Mouse (Mus musculus) cerebellum, postnatal 36 days (tissue): ENCODE results near the gene Chrd.

Experiments
- DNase-seq, 2 experiments: peaks; one replicate each; pipeline ENCODE4 v3.0.0; 2021 to 2022; ENCODE audit warnings: mixed read lengths in 2 of 2

The Chrd gene

GRCm38 (mm10) chr16:20732925-20733730, at the start of gene Chrd:
Chrd (plus strand) TSS chr16:20733127.
- peak; percentile 66 to 78 for DNase-seq

- DNase-seq: no peak
Measured at GRCm38 (mm10) chr16:20690774-20691173, 42.2 kb upstream of the Chrd start.

GRCm38 (mm10) chr16:20691617-20692016, 41.3 kb upstream of the Chrd start:
- no peak for DNase-seq

DNA sequence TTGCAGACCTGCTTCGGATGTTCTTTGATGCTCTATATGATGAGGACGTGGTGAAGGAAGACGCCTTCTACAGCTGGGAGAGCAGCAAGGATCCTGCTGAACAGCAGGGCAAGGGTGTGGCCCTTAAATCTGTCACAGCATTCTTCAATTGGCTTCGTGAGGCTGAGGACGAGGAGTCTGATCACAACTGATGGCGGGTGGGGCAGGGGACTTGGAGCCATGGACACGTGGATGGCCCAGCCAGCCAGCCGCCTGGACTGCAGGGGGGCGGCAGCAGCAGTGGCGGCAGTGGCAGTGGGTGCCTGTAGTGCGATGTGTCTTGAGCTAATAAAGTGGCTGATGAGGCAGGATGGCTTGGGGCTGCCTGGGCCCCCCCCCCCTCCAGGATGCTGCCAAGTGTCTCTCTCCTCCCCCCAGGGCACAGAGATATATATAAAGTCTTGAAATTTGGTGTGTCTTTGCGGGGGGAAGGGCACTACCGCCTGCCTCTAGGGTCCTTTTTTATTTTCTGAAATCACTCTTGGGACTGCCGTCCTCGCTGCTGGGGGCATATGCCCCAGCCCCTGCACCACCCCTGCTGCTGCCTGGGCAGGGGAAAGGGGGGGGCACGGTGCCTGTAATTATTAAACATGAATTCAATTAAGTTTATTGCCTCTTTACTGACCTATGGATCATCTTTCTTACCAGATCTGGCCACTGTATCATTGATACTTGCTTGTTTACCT, 40.5 kb upstream of the Chrd start:
- DNase-seq: peak in 1 of 2 experiments; percentile 21

DNA sequence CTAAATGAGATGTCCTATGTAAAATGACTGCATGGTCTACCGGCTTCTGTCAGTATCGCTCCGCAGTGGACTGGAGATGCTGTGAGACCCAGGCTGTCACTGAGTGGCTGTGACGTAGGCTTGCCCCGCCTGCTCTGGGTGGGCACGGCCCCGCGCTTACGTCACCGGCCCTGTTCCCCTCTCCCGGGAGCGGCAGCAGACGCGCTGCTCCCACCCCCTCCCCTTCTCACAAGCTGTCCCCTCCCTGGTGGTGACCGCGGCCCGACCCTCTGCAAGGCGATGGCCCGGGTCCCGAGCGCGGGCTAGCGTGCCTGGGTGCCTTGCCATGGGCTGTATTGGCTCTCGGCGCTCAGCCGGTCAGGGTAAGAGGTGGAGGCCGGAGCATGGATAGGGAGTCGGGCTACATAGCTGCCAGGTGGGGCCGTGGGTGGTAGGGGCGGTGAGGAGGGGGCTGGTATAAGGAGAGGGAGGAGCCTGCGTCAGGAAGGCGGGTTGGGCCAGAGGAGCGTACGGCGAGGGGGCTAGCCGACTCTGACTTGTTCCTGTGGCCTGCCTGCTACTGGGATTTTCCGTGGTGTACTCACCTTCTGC, 39.7 kb upstream of the Chrd start, which contains the start of gene Fam131a:
Gene Fam131a (plus strand): TSS at position 131 of the 591 bp plus-strand sequence.
- peak; percentile 92 to 94 for DNase-seq

DNA sequence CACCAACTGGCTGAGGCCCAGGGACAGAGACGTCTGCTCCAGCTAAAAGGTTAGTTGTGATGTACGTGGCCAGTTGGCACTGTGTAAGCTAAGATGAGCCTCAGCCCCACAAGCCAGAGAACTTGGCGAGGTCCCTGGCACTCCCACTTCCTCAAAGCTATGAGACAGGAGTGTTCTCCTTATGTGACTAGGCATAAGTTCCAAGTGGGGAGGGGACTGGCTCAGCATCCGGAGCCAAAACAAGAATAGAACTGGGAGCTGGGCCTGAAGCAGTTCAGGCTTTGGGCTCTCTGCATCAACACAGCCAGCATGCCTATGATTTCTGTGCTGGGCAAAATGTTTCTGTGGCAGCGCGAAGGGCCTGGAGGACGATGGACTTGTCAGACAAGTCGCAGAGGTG, 38.1 kb upstream of the Chrd start:
- peak; percentile 50 to 66 for DNase-seq

GRCm38 (mm10) chr16:20695622-20696323, 37.2 kb upstream of the Chrd start:
- DNase-seq: peak; percentile 89 to 94

- no peak for DNase-seq
Measured at GRCm38 (mm10) chr16:20699266-20699665, 33.7 kb upstream of the Chrd start.

GRCm38 (mm10) chr16:20700036-20700435, 32.9 kb upstream of the Chrd start:
- DNase-seq: peak; percentile 69 to 70

DNA sequence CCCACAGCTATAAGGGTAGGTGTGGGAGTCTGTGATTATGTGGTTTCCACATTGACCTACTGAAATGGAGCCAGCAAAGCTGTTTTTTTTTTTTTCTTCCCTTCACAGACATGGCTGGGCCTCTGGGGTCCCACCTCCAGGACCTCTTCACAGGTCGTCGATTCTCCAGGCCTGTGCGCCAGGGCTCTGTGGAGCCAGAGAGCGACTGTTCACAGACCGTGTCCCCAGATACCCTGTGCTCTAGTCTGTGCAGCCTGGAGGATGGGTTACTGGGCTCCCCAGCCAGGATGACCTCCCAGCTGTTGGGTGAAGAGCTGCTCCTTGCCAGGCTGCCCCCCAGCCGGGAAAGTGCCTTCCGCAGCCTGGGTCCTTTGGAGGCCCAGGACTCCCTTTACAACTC, 31.6 kb upstream of the Chrd start:
- DNase-seq: no peak

GRCm38 (mm10) chr16:20701729-20702521, 31.0 kb upstream of the Chrd start:
- DNase-seq: no peak

- peak; percentile 58 to 65 for DNase-seq
Measured at GRCm38 (mm10) chr16:20702522-20702893, 30.4 kb upstream of the Chrd start.

- DNase-seq: no peak
Measured at GRCm38 (mm10) chr16:20703071-20703470, 29.9 kb upstream of the Chrd start.

GRCm38 (mm10) chr16:20703699-20704400, 29.1 kb upstream of the Chrd start:
- no peak for DNase-seq

DNA sequence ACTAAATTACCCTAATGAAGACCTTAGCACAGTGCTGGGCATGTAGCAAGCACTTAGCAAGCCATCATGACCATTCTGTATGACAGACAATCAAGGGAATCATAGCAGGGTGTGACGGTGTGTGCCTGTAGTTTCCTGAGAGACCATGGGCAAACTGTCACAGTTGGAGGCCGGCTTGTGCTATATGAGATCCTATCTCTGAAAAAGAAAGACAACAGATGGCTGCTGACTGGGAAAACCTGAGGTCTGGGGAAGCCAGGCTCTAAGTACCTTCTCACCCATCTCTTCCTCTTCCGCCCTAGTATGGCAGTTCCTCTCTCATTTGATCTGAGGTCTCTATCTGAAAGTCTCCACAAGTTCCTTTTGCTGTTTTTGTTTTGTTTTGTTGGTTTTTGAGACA, 27.1 kb upstream of the Chrd start:
- DNase-seq: peak in 1 of 2 experiments; percentile 52

DNA sequence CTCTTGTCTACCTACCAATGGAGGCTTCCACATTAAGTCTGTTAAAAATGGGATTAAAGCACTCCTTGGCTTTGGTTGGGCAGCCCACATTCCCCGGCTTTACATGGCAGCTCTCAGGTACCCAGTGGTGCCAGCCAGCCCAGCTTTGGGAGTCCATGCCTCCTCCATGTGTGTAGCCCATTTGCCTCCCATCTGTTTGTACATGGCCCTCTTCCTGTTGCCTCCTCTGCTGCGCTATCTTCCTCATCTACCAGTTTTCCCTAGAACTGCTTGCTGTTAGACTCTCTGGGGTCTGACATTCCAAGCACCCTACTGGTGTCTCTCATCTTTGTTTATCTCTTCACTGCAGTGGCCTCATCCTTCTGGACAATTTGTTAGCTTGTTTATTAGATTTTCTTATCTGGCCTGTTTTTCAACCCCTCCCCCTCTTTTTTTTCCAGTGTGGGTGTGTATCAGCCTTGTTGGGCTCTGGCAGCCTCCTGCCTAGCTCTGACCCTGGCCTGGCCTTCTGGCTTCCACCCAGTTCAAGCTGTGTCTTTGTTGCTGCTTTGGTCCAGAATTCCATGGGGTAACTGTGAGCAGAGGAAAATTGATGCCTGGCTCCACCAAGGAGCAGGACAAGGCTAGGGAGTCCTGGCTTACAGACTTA, 26.4 kb upstream of the Chrd start:
- DNase-seq: peak in 1 of 2 experiments; percentile 25

DNA sequence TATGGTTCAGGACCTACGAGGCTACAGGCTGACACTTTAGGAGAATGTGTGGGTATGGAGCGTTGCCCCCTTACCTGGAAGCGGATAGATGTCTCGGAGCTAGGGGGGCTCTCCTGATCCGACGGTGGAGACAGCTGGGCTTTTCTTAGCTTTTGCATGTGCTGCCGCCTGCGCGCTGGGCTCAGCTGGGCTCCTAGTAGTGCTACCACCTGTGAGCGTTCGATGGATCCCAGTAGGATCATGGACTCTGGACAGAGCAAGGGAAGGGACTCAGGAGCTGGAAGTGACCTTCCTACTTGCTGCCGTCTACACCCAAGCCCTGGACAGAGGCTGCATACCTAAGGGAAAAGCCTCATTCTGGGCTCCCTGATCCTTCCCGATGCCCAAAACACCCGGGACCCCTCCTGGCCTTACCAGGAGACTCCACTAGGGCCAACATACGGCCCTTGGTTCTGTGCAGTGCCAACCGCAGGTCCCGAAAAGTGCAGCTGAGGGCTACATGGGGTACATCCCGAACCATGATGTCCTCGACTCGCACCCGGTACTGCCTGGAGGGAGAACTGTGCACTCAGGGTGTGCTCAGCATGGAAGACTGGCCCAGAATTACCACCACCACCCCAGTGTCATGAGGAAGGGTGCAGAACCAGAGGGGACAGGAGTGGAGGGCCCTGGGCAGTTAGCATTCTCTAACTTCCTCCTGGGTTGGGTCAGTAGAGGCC, 24.5 kb upstream of the Chrd start:
- no peak for DNase-seq

DNA sequence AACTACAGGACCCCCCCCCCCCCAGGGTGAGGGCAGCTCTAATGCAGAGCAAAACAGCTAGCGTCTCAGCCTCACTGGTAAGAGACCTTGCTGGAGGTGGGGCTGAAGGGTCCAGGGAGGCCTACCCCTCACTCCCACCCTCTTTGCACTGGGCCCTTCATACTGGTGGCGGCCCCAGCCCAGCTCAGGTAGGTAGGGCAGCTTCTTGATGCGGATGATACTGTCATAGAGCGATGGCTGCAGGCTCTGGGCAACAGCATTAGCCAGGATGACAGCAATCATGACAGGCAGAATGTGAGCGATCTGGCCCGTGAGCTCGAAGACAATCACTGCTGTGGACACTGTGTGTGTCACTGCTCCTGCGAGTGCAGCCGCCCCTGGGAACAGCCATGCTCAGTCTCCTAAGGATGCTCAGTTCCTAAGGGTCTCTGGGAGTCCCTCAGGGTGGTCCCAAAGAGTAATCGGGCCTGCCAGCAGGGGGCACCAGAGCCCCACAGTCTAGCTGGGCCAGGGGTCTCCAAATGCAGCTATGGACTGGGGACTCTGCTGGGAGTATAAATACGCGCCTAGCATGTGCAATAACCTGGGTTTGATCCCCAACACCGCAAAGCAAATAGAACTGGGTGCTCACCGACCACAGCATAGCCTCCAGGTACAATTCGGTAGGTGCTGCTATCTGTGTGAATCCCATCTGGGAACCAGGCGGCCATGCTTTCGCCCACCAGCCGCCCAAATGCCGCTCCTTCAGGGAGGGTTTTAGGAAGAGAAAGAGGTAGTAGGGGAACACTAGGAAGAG, 23.8 kb upstream of the Chrd start:
- DNase-seq: peak in 1 of 2 experiments; percentile 39

DNA sequence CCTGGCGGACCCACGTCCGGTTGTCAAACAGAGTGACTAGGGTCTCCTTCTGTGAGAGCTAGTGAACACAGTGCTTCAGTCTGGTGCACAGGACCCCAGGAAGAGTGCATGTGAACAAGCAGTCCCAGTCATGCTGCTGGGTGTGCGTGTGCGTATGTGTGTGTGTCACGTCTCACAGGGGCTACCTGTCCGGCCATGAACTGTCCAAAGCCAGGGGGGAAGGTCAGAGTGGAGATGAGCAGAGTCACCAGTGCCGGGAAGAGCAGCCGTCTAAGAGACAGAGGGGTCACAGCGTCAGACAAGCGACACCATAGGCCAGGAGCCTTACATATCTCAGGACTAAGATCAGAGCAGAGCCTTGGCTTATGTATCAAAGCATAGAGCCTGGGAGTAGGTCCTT, 22.6 kb upstream of the Chrd start:
- no peak for DNase-seq
